Mouse (Mus musculus): Measurements from ENCODE around the gene Ell. TPM values are rescaled to one million over a fixed set of nuclear protein-coding genes. Genes with fewer than 3 reads are reported as not detected.
A peak's percentile ranks its signal among the peaks of the same experiment; 100 is the strongest.

Ell gene
- polyA plus RNA-seq, 1 experiment from 2014 or later = 19.2 TPM

GRCm38 (mm10) chr8:70564696-70565235 lies 25.5 kb downstream of the Ell start:
- WGBS = 92% methylated on average over 3 of the region's 3 CpGs
- no peak for ATAC-seq

GRCm38 (mm10) chr8:70565561-70565960 lies 26.3 kb downstream of the Ell start:
- ATAC-seq = no peak
- Histone ChIP-seq H3K36me3 (ENCODE audit: control insufficient read depth, insufficient read depth, low read length) (no peaks in the 10 kb centered on the region), H3K4me2 (ENCODE audit: low read length) (no peak overlapping the region), H3K9me3 (replicated peaks; ENCODE audit: control insufficient read depth, low read length, poor library complexity, severe bottlenecking) (no peaks in the 10 kb centered on the region), H3K4me1 (ENCODE audit: control insufficient read depth, insufficient read depth, low read length) (no peaks in the 10 kb centered on the region), H3K27ac (ENCODE audit: low read length) (no peak overlapping the region), H3K9ac (ENCODE audit: low read depth, low read length) (no peak overlapping the region), H3K4me3 (ENCODE audit: low read depth, low read length) (no peak overlapping the region), H3K27me3 (ENCODE audit: control insufficient read depth, insufficient read depth, low read depth, low read length) (no peaks in the 10 kb centered on the region)
- WGBS = 86% methylated on average over 3 of the region's 3 CpGs

More at GRCm38 (mm10) chr8:70564696-70565235, 25.5 kb downstream of the Ell start:
- no peaks in the 10 kb centered on the region for H3K4me1 ChIP-seq (ENCODE audit: control insufficient read depth, insufficient read depth, low read length)
- H3K4me2 ChIP-seq (ENCODE audit: low read length) = no peak overlapping the region
- no peaks in the 10 kb centered on the region for H3K36me3 ChIP-seq (ENCODE audit: control insufficient read depth, insufficient read depth, low read length)
- no peaks in the 10 kb centered on the region for H3K27me3 ChIP-seq (ENCODE audit: control insufficient read depth, insufficient read depth, low read depth, low read length)
- no peak overlapping the region for H3K4me3 ChIP-seq (ENCODE audit: low read depth, low read length)
- no peaks in the 10 kb centered on the region for H3K9me3 ChIP-seq (replicated peaks; ENCODE audit: control insufficient read depth, low read length, poor library complexity, severe bottlenecking)
- no peak overlapping the region for H3K9ac ChIP-seq (ENCODE audit: low read depth, low read length)
- H3K27ac ChIP-seq (ENCODE audit: low read length) = no peak overlapping the region

GRCm38 (mm10) chr8:70570360-70570759 lies 31.1 kb downstream of the Ell start:
- ATAC-seq = no peak
- H3K27me3 ChIP-seq (ENCODE audit: control insufficient read depth, insufficient read depth, low read depth, low read length) = no peaks in the 10 kb centered on the region
- no peaks in the 10 kb centered on the region for H3K9me3 ChIP-seq (replicated peaks; ENCODE audit: control insufficient read depth, low read length, poor library complexity, severe bottlenecking)
- H3K4me1 ChIP-seq (ENCODE audit: control insufficient read depth, insufficient read depth, low read length) = no peaks in the 10 kb centered on the region
- H3K4me3 ChIP-seq (ENCODE audit: low read depth, low read length) = no peak overlapping the region
- no peak overlapping the region for H3K27ac ChIP-seq (ENCODE audit: low read length)
- H3K9ac ChIP-seq (ENCODE audit: low read depth, low read length) = no peak overlapping the region
- no peak overlapping the region for H3K4me2 ChIP-seq (ENCODE audit: low read length)
- no peaks in the 10 kb centered on the region for H3K36me3 ChIP-seq (ENCODE audit: control insufficient read depth, insufficient read depth, low read length)

GRCm38 (mm10) chr8:70570990-70571389 lies 31.7 kb downstream of the Ell start:
- H3K27ac ChIP-seq (ENCODE audit: low read length) = no peak overlapping the region
- WGBS = 77% methylated on average over 6 of the region's 6 CpGs
- H3K9me3 ChIP-seq (replicated peaks; ENCODE audit: control insufficient read depth, low read length, poor library complexity, severe bottlenecking) = no peaks in the 10 kb centered on the region
- ATAC-seq = peak; percentile 37; the same call in 1 of the 2 replicates
- H3K36me3 ChIP-seq (ENCODE audit: control insufficient read depth, insufficient read depth, low read length) = no peaks in the 10 kb centered on the region
- H3K4me3 ChIP-seq (ENCODE audit: low read depth, low read length) = no peak overlapping the region
- H3K4me2 ChIP-seq (ENCODE audit: low read length) = no peak overlapping the region
- no peaks in the 10 kb centered on the region for H3K4me1 ChIP-seq (ENCODE audit: control insufficient read depth, insufficient read depth, low read length)
- H3K27me3 ChIP-seq (ENCODE audit: control insufficient read depth, insufficient read depth, low read depth, low read length) = no peaks in the 10 kb centered on the region
- no peak overlapping the region for H3K9ac ChIP-seq (ENCODE audit: low read depth, low read length)

GRCm38 (mm10) chr8:70574302-70574701 lies 35.0 kb downstream of the Ell start:
- Histone ChIP-seq H3K9ac (ENCODE audit: low read depth, low read length) (no peak overlapping the region), H3K36me3 (ENCODE audit: control insufficient read depth, insufficient read depth, low read length) (peaks cover 7% of the 10 kb centered on the region), H3K9me3 (replicated peaks; ENCODE audit: control insufficient read depth, low read length, poor library complexity, severe bottlenecking) (no peaks in the 10 kb centered on the region), H3K4me1 (ENCODE audit: control insufficient read depth, insufficient read depth, low read length) (no peaks in the 10 kb centered on the region), H3K27me3 (ENCODE audit: control insufficient read depth, insufficient read depth, low read depth, low read length) (no peaks in the 10 kb centered on the region), H3K27ac (ENCODE audit: low read length) (no peak overlapping the region), H3K4me3 (ENCODE audit: low read depth, low read length) (no peak overlapping the region), H3K4me2 (ENCODE audit: low read length) (no peak overlapping the region)
- no peak for ATAC-seq

- peaks cover 8% of the 10 kb centered on the region for H3K36me3 ChIP-seq (ENCODE audit: control insufficient read depth, insufficient read depth, low read length)
- no peak for ATAC-seq
- no peaks in the 10 kb centered on the region for H3K27me3 ChIP-seq (ENCODE audit: control insufficient read depth, insufficient read depth, low read depth, low read length)
- H3K9ac ChIP-seq (ENCODE audit: low read depth, low read length) = no peak overlapping the region
- no peaks in the 10 kb centered on the region for H3K4me1 ChIP-seq (ENCODE audit: control insufficient read depth, insufficient read depth, low read length)
- H3K9me3 ChIP-seq (replicated peaks; ENCODE audit: control insufficient read depth, low read length, poor library complexity, severe bottlenecking) = no peaks in the 10 kb centered on the region
- no peak overlapping the region for H3K27ac ChIP-seq (ENCODE audit: low read length)
- 83% methylated on average over 4 of the region's 4 CpGs for WGBS
- no peak overlapping the region for H3K4me3 ChIP-seq (ENCODE audit: low read depth, low read length)
- no peak overlapping the region for H3K4me2 ChIP-seq (ENCODE audit: low read length)
These were observed 35.7 kb downstream of the Ell start for GRCm38 (mm10) chr8:70574915-70575314.

GRCm38 (mm10) chr8:70577207-70577606 lies 38.0 kb downstream of the Ell start:
- ATAC-seq = no peak

GRCm38 (mm10) chr8:70583476-70584387 lies 44.5 kb downstream of the Ell start:
- Histone ChIP-seq H3K4me1 (ENCODE audit: control insufficient read depth, insufficient read depth, low read length) (no peaks in the 10 kb centered on the region), H3K9me3 (replicated peaks; ENCODE audit: control insufficient read depth, low read length, poor library complexity, severe bottlenecking) (no peaks in the 10 kb centered on the region), H3K27me3 (ENCODE audit: control insufficient read depth, insufficient read depth, low read depth, low read length) (no peaks in the 10 kb centered on the region), H3K36me3 (ENCODE audit: control insufficient read depth, insufficient read depth, low read length) (peaks cover 43% of the 10 kb centered on the region), H3K27ac (ENCODE audit: low read length) (no peak overlapping the region), H3K4me3 (ENCODE audit: low read depth, low read length) (no peak overlapping the region), H3K4me2 (ENCODE audit: low read length) (no peak overlapping the region), H3K9ac (ENCODE audit: low read depth, low read length) (no peak overlapping the region)
- ATAC-seq = no peak
- WGBS = 93% methylated on average over 18 of the region's 18 CpGs

More at GRCm38 (mm10) chr8:70577207-70577606, 38.0 kb downstream of the Ell start:
- H3K9me3 ChIP-seq (replicated peaks; ENCODE audit: control insufficient read depth, low read length, poor library complexity, severe bottlenecking) = no peaks in the 10 kb centered on the region
- no peaks in the 10 kb centered on the region for H3K27me3 ChIP-seq (ENCODE audit: control insufficient read depth, insufficient read depth, low read depth, low read length)
- H3K9ac ChIP-seq (ENCODE audit: low read depth, low read length) = no peak overlapping the region
- 95% methylated on average over 3 of the region's 3 CpGs for WGBS
- H3K4me1 ChIP-seq (ENCODE audit: control insufficient read depth, insufficient read depth, low read length) = no peaks in the 10 kb centered on the region
- H3K4me3 ChIP-seq (ENCODE audit: low read depth, low read length) = no peak overlapping the region
- H3K27ac ChIP-seq (ENCODE audit: low read length) = no peak overlapping the region
- no peak overlapping the region for H3K4me2 ChIP-seq (ENCODE audit: low read length)
- peaks cover 17% of the 10 kb centered on the region for H3K36me3 ChIP-seq (ENCODE audit: control insufficient read depth, insufficient read depth, low read length)

- Histone ChIP-seq H3K9me3 (replicated peaks; ENCODE audit: control insufficient read depth, low read length, poor library complexity, severe bottlenecking) (no peaks in the 10 kb centered on the region), H3K27ac (ENCODE audit: low read length) (no peak overlapping the region), H3K36me3 (ENCODE audit: control insufficient read depth, insufficient read depth, low read length) (peaks cover 42% of the 10 kb centered on the region), H3K27me3 (ENCODE audit: control insufficient read depth, insufficient read depth, low read depth, low read length) (no peaks in the 10 kb centered on the region), H3K9ac (ENCODE audit: low read depth, low read length) (no peak overlapping the region), H3K4me2 (ENCODE audit: low read length) (no peak overlapping the region), H3K4me3 (ENCODE audit: low read depth, low read length) (no peak overlapping the region), H3K4me1 (ENCODE audit: control insufficient read depth, insufficient read depth, low read length) (no peaks in the 10 kb centered on the region)
- 92% methylated on average over 9 of the region's 9 CpGs for WGBS
- peak; percentile 36; the same call in 1 of the 2 replicates for ATAC-seq
These were observed 45.5 kb downstream of the Ell start for GRCm38 (mm10) chr8:70584606-70585257.

Data from midbrain, embryonic 16.5 days (tissue).